Mouse (Mus musculus): ENCODE measurements around the gene Pip5k1b.

DNA sequence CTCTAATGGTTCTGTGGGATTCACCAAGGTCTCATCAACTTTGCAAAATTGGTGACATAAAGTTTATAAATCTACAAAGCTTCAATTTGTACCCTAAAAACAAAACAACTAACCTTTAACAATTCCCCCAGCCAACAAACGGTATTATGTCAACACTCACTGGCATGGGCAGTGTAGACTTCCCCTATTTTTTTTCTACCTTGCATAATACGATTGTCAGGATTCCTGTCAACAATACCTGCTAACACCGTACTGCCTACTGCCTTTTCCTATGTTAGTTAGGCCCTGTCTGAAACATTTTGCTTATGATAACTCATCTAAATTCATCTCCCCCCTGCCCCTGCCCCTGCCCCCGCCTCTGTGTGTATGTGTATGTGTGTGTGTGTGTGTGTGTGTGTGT is 61.8 kb downstream of the Pip5k1b start:
- TF ChIP-seq CTCF (IDR thresholded peaks at IDR 0.05; ENCODE audit: borderline replicate concordance, insufficient read depth, low read length) (no peak), POLR2A (IDR thresholded peaks at IDR 0.05; ENCODE audit: low read depth, low read length) (no peak)
